In genomic region chr1:132289965-132290364, GRCm38 (mm10) we compare ENCODE assay signal across 15 mouse cellular contexts. TPM values are rescaled to one million over a fixed set of nuclear protein-coding genes. Genes with fewer than 3 reads are reported as not detected.
DNase-seq lines count a peak whose midpoint lies in the region; ATAC-seq lines count a peak whose summit lies in the region.
"Had no signal": no experiment of that assay in that cellular context is flagged by ENCODE, and none has a peak within 500 bp of the region (broad histone marks: within the 10 kb centered on the region; RNA-seq: fewer than 3 reads in every experiment).

No protein-coding gene starts in this region.

- WGBS in neural tube, embryonic 13.5 days, result 42% methylated on average over 6 of the region's 6 CpGs
- 51% methylated on average over 6 of the region's 6 CpGs for WGBS in hindbrain, embryonic 16.5 days
- WGBS in stomach, embryonic 16.5 days, result 70% methylated on average over 6 of the region's 6 CpGs

- H3K36me3 ChIP-seq in neural tube, embryonic 13.5 days, result no peaks in the 10 kb centered on the region
- no peaks in the 10 kb centered on the region for H3K36me3 ChIP-seq in hindbrain, embryonic 16.5 days (ENCODE audit: control insufficient read depth, insufficient read depth, low read length)
- no peaks in the 10 kb centered on the region for H3K36me3 ChIP-seq in stomach, embryonic 16.5 days (ENCODE audit: control insufficient read depth, insufficient read depth, low read length)
- H3K36me3 ChIP-seq: embryonic facial prominence, embryonic 10.5 days; limb, embryonic 12.5 days had no signal

- no peak overlapping the region for H3K4me2 ChIP-seq in neural tube, embryonic 13.5 days
- H3K4me2 ChIP-seq in hindbrain, embryonic 16.5 days (ENCODE audit: low read length), result no peak overlapping the region
- H3K4me2 ChIP-seq in stomach, embryonic 16.5 days (ENCODE audit: low read depth, low read length), result no peak overlapping the region
- H3K4me2 ChIP-seq: limb, embryonic 12.5 days had no signal

- no peak for DNase-seq in cerebellum, adult 8-10 months
- DNase-seq in neural tube, embryonic 10.5 days (ENCODE audit: extremely low spot score, low spot score), result no peak
- no peak for DNase-seq in embryo, embryonic 9.5 days (ENCODE audit: extremely low spot score)
- no peak for DNase-seq in ovary, postnatal 10 days (ENCODE audit: low spot score)
- DNase-seq: adrenal gland, postnatal 14 days; gastrocnemius, postnatal 10 days; heart, postnatal 14 days; kidney, postnatal 4 days; lung, postnatal 14 days had no signal

- no peak overlapping the region for H3K4me3 ChIP-seq in neural tube, embryonic 13.5 days
- no peak overlapping the region for H3K4me3 ChIP-seq in hindbrain, embryonic 16.5 days (ENCODE audit: low read length)
- no peak overlapping the region for H3K4me3 ChIP-seq in stomach, embryonic 16.5 days (replicated peaks; ENCODE audit: low read length)
- H3K4me3 ChIP-seq: embryonic facial prominence, embryonic 10.5 days; limb, embryonic 12.5 days had no signal

- H3K9ac ChIP-seq in neural tube, embryonic 13.5 days, result no peak overlapping the region
- no peak overlapping the region for H3K9ac ChIP-seq in hindbrain, embryonic 16.5 days (ENCODE audit: low read depth, low read length)
- no peak overlapping the region for H3K9ac ChIP-seq in stomach, embryonic 16.5 days (ENCODE audit: low read length)
- H3K9ac ChIP-seq: limb, embryonic 12.5 days had no signal

- H3K27ac ChIP-seq in neural tube, embryonic 13.5 days (replicated peaks), result peak overlapping the region; percentile 39
- no peak overlapping the region for H3K27ac ChIP-seq in hindbrain, embryonic 16.5 days (ENCODE audit: low read depth, low read length)
- H3K27ac ChIP-seq in stomach, embryonic 16.5 days (ENCODE audit: low read length), result no peak overlapping the region
- H3K27ac ChIP-seq: limb, embryonic 12.5 days had no signal

- ATAC-seq in cerebellum, adult (ENCODE audit: insufficient number of reproducible peaks, low FRiP score, low TSS enrichment), result peak; percentile 62; the same call in 1 of the 2 replicates
- peak; percentile 21; the same call in 1 of the 2 replicates for ATAC-seq in neural tube, embryonic 13.5 days (ENCODE audit: low read depth)
- ATAC-seq in hindbrain, embryonic 16.5 days, result peak; percentile 45; the same call in 1 of the 2 replicates
- ATAC-seq in stomach, embryonic 16.5 days (ENCODE audit: insufficient read depth, low FRiP score), result peak; percentile 44; the same call in 1 of the 2 replicates

- H3K4me1 ChIP-seq in neural tube, embryonic 13.5 days (replicated peaks), result peaks cover 68% of the 10 kb centered on the region
- peaks cover 39% of the 10 kb centered on the region for H3K4me1 ChIP-seq in hindbrain, embryonic 16.5 days (ENCODE audit: control insufficient read depth, insufficient read depth, low read depth, low read length)
- H3K4me1 ChIP-seq in stomach, embryonic 16.5 days (ENCODE audit: control insufficient read depth, insufficient read depth, low read length), result peaks cover 24% of the 10 kb centered on the region

- no peaks in the 10 kb centered on the region; the same call in 1 of the 2 replicates for H3K27me3 ChIP-seq in neural tube, embryonic 13.5 days
- H3K27me3 ChIP-seq in hindbrain, embryonic 16.5 days (replicated peaks; ENCODE audit: control insufficient read depth, insufficient read depth, low read length), result no peaks in the 10 kb centered on the region
- peaks cover 3% of the 10 kb centered on the region; the same call in 1 of the 2 replicates for H3K27me3 ChIP-seq in stomach, embryonic 16.5 days (ENCODE audit: control insufficient read depth, insufficient read depth, low read length)

- H3K9me3 ChIP-seq in neural tube, embryonic 13.5 days, result no peaks in the 10 kb centered on the region
- H3K9me3 ChIP-seq in hindbrain, embryonic 16.5 days (ENCODE audit: control insufficient read depth, low read length), result no peaks in the 10 kb centered on the region
- H3K9me3 ChIP-seq in stomach, embryonic 16.5 days (replicated peaks; ENCODE audit: control insufficient read depth, low read length), result no peaks in the 10 kb centered on the region
- H3K9me3 ChIP-seq: embryonic facial prominence, embryonic 10.5 days; limb, embryonic 12.5 days had no signal

RNA-seq across cellular contexts. Expression of gene Klhdc8a, which starts 8.5 kb away (rescaled TPM):
- polyA plus RNA-seq in neural tube, embryonic 13.5 days (2015; fragmentation: Nextera tagmentation; extraction: Ambion mirVana), result 4.6 and 6.1 TPM in 2 replicates
- 8.3 and 10.0 TPM in 2 replicates for polyA plus RNA-seq in hindbrain, embryonic 16.5 days (2015; fragmentation: Nextera tagmentation; extraction: Ambion mirVana)
- polyA plus RNA-seq in stomach, embryonic 16.5 days (2015; fragmentation: Nextera tagmentation; extraction: Ambion mirVana), result 0.09 and 0.18 TPM in 2 replicates

RNA-seq across cellular contexts. Expression of gene Nuak2, which starts 26.0 kb away (rescaled TPM):
- polyA plus RNA-seq in neural tube, embryonic 13.5 days (2015; fragmentation: Nextera tagmentation; extraction: Ambion mirVana), result 9.0 and 10.5 TPM in 2 replicates
- 11.1 and 12.8 TPM in 2 replicates for polyA plus RNA-seq in hindbrain, embryonic 16.5 days (2015; fragmentation: Nextera tagmentation; extraction: Ambion mirVana)
- 6.8 and 6.9 TPM in 2 replicates for polyA plus RNA-seq in stomach, embryonic 16.5 days (2015; fragmentation: Nextera tagmentation; extraction: Ambion mirVana)
